Mouse (Mus musculus) testis, adult 2 months (tissue): ENCODE measurements around the gene Wdr45.

ENCODE experiments used
- CTCF ChIP-seq: fragments of 200-500 bp; IDR thresholded peaks from 2 replicates; pipeline ENCODE4 v1.5.1; 2012; ENCODE audit warnings: low read depth, mild to moderate bottlenecking, inconsistent platforms, low read length, moderate library complexity; ENCODE audit not compliant: control insufficient read depth, insufficient read depth, insufficient replicate concordance
- POLR2A ChIP-seq: fragments of 200-500 bp; IDR thresholded peaks from 2 replicates; pipeline ENCODE4 v1.6.1; 2012; ENCODE audit warnings: low read depth, mild to moderate bottlenecking, inconsistent platforms, low read length, moderate library complexity; ENCODE audit not compliant: control insufficient read depth

- no peak for TF ChIP-seq CTCF
- TF ChIP-seq POLR2A = no peak
These were observed 30.8 kb downstream of the Wdr45 start for GRCm38 (mm10) chrX:7744940-7745339.
